Mouse (Mus musculus): Measurements from ENCODE around the gene BC035044. TPM values are rescaled to one million over a fixed set of nuclear protein-coding genes. Genes with fewer than 3 reads are reported as not detected.
"Not testable (repeated sequence)": the region's sequence is repeated elsewhere in the genome, so short reads cannot be mapped to it uniquely, and the experiment has no call there.

Gene BC035044
- polyA plus RNA-seq, 1 experiment from 2014 or later: 0.89 TPM

- WGBS: 74% methylated on average over 3 of the region's 3 CpGs
- Histone ChIP-seq H3K4me2 (replicated peaks) (no peak overlapping the region), H3K4me3 (no peak overlapping the region), H3K4me1 (no peaks in the 10 kb centered on the region), H3K36me3 (no peaks in the 10 kb centered on the region), H3K9me3 (no peaks in the 10 kb centered on the region; the same call in 1 of the 2 replicates), H3K9ac (no peak overlapping the region), H3K27me3 (no peaks in the 10 kb centered on the region), H3K27ac (no peak overlapping the region)
- ATAC-seq (ENCODE audit: low FRiP score, low read depth): no peak
Observed at GRCm38 (mm10) chr6:128807021-128807420, 83.9 kb downstream of the BC035044 start.

- not testable (repeated sequence) for H3K27me3 ChIP-seq; H3K4me3 ChIP-seq; ATAC-seq (ENCODE audit: low FRiP score, low read depth); H3K9me3 ChIP-seq; H3K4me2 ChIP-seq (replicated peaks); H3K4me1 ChIP-seq; H3K9ac ChIP-seq; H3K36me3 ChIP-seq; H3K27ac ChIP-seq
- WGBS: 67% methylated on average over 7 of the region's 7 CpGs
Observed at GRCm38 (mm10) chr6:128804823-128805640, 85.9 kb downstream of the BC035044 start.

- ATAC-seq (ENCODE audit: low FRiP score, low read depth): peak; percentile 93
- Histone ChIP-seq H3K27ac (0 out of 2 replicates have a peak overlapping the region, but pooled peaks have one; percentile 81), H3K4me3 (peak overlapping the region; percentile 48), H3K4me1 (peaks cover 2% of the 10 kb centered on the region), H3K9ac (no peak overlapping the region; the same call in 1 of the 2 replicates), H3K36me3 (no peaks in the 10 kb centered on the region), H3K9me3 (no peaks in the 10 kb centered on the region; the same call in 1 of the 2 replicates), H3K27me3 (no peaks in the 10 kb centered on the region), H3K4me2 (replicated peaks) (peak overlapping the region; percentile 66)
- 8% methylated on average over 26 of the region's 26 CpGs for WGBS
Observed at GRCm38 (mm10) chr6:128802999-128803857, 87.7 kb downstream of the BC035044 start.

- Histone ChIP-seq H3K9ac (peak overlapping the region; percentile 64), H3K4me3 (peak overlapping the region; percentile 48), H3K27ac (peak overlapping the region; percentile 81), H3K4me1 (peaks cover 9% of the 10 kb centered on the region), H3K4me2 (replicated peaks) (peak overlapping the region; percentile 66), H3K9me3 (no peaks in the 10 kb centered on the region), H3K36me3 (no peaks in the 10 kb centered on the region), H3K27me3 (no peaks in the 10 kb centered on the region)
- ATAC-seq (ENCODE audit: low FRiP score, low read depth): peak; percentile 52
- WGBS: 10% methylated on average over 10 of the region's 10 CpGs
Observed at GRCm38 (mm10) chr6:128802557-128802956, 88.4 kb downstream of the BC035044 start.

GRCm38 (mm10) chr6:128800696-128801095 lies 90.2 kb downstream of the BC035044 start:
- WGBS: 87% methylated on average over 5 of the region's 5 CpGs
- not testable (repeated sequence) for H3K4me2 ChIP-seq (replicated peaks); H3K9ac ChIP-seq

GRCm38 (mm10) chr6:128799896-128800270 lies 91.0 kb downstream of the BC035044 start:
- no peak for ATAC-seq (ENCODE audit: low FRiP score, low read depth)
- WGBS: 26% methylated on average over 7 of the region's 7 CpGs

More at GRCm38 (mm10) chr6:128800696-128801095, 90.2 kb downstream of the BC035044 start:
- not testable (repeated sequence) for H3K27me3 ChIP-seq; H3K36me3 ChIP-seq; H3K4me3 ChIP-seq; H3K27ac ChIP-seq; ATAC-seq (ENCODE audit: low FRiP score, low read depth); H3K9me3 ChIP-seq
- H3K4me1 ChIP-seq: peaks cover 10% of the 10 kb centered on the region

GRCm38 (mm10) chr6:128799144-128799895 lies 91.6 kb downstream of the BC035044 start:
- WGBS: under 1% methylated on average over 49 of the region's 49 CpGs
- not testable (repeated sequence) for H3K27me3 ChIP-seq

More at GRCm38 (mm10) chr6:128799896-128800270, 91.0 kb downstream of the BC035044 start:
- no peak overlapping the region; the same call in 1 of the 2 replicates for H3K27ac ChIP-seq
- peak overlapping the region; percentile 59 for H3K4me2 ChIP-seq (replicated peaks)
- peaks cover 10% of the 10 kb centered on the region for H3K4me1 ChIP-seq
- no peaks in the 10 kb centered on the region for H3K9me3 ChIP-seq
- no peaks in the 10 kb centered on the region for H3K27me3 ChIP-seq
- peak overlapping the region; percentile 75; the same call in 1 of the 2 replicates for H3K9ac ChIP-seq
- H3K36me3 ChIP-seq: no peaks in the 10 kb centered on the region
- peak overlapping the region; percentile 61 for H3K4me3 ChIP-seq

More at GRCm38 (mm10) chr6:128799144-128799895, 91.6 kb downstream of the BC035044 start:
- ATAC-seq (ENCODE audit: low FRiP score, low read depth): peak; percentile 70
- H3K36me3 ChIP-seq, H3K9me3 ChIP-seq: not testable (repeated sequence)
- H3K4me1 ChIP-seq: peaks cover 10% of the 10 kb centered on the region
- H3K4me3 ChIP-seq: peak overlapping the region; percentile 61
- peak overlapping the region; percentile 88 for H3K27ac ChIP-seq
- H3K4me2 ChIP-seq (replicated peaks): peak overlapping the region; percentile 72
- peak overlapping the region; percentile 75 for H3K9ac ChIP-seq

Small RNA genes within 50 kb of the gene (microRNA-seq; reads per million reads assigned to microRNA genes)
- gene Gm27336: not detected

Other genes with a start within 250 kb of the BC035044 start
- not detected in 2 replicates for gene Clec2h, start 228.7 kb downstream of the BC035044 start, polyA plus RNA-seq (2015; fragmentation: Nextera tagmentation; extraction: Ambion mirVana)
- not detected in 2 replicates for gene Klrb1, start 168.1 kb downstream of the BC035044 start, polyA plus RNA-seq (2015; fragmentation: Nextera tagmentation; extraction: Ambion mirVana)
- gene Klrb1c, start 101.9 kb downstream of the BC035044 start, polyA plus RNA-seq (2015; fragmentation: Nextera tagmentation; extraction: Ambion mirVana): 0.15 TPM in 1 of 2 replicates, not detected in the other
- not detected in 2 replicates for gene Gm44511, start 64.8 kb downstream of the BC035044 start, polyA plus RNA-seq (2015; fragmentation: Nextera tagmentation; extraction: Ambion mirVana)
- not detected in 2 replicates for gene Klrb1b, start 64.8 kb downstream of the BC035044 start, polyA plus RNA-seq (2015; fragmentation: Nextera tagmentation; extraction: Ambion mirVana)
- 0.13 and 0.15 TPM in 2 replicates for gene Clec2i, start 3.5 kb downstream of the BC035044 start, polyA plus RNA-seq (2015; fragmentation: Nextera tagmentation; extraction: Ambion mirVana)
- gene Clec2g, start 43.3 kb upstream of the BC035044 start, polyA plus RNA-seq (2015; fragmentation: Nextera tagmentation; extraction: Ambion mirVana): not detected in 2 replicates
- 0.19 TPM in 1 of 2 replicates, not detected in the other for gene Klrb1f, start 154.8 kb upstream of the BC035044 start, polyA plus RNA-seq (2015; fragmentation: Nextera tagmentation; extraction: Ambion mirVana)
- gene Clec2e, start 209.8 kb upstream of the BC035044 start, polyA plus RNA-seq (2015; fragmentation: Nextera tagmentation; extraction: Ambion mirVana): not detected in 2 replicates

Data from limb, embryonic 13.5 days (tissue).